Mouse (Mus musculus): ENCODE results near the gene Sox5. TPM values are rescaled to one million over a fixed set of nuclear protein-coding genes. Genes with fewer than 3 reads are reported as not detected.

Gene Sox5
- total and polyA plus RNA-seq, 3 experiments = 0.08 to 0.47 (median 0.46) TPM

DNA sequence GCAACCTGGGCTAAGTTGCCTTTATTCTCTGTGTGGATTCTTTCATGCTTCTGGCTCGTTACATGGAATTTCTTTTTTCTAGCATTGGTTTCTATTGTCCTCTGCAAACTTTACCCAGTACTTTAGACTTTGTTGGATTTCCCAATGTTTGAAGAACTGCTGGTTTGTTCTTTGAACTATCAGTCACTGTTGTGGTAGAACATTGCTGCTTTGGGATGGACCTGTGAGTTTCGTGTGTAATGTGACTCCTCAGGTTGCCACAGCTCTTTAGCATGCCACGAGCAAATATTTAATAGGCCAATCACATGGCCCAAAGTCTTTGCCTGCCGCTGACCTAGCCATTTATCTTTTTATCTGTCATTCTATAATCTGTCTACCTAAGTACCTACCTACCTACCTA is 470.0 kb downstream of the Sox5 start:
- no peaks in the 10 kb centered on the region for H3K4me1 ChIP-seq (ENCODE audit: control insufficient read depth in 1 of 2, insufficient read depth in 2 of 2)
- no peaks in the 10 kb centered on the region for H3K79me2 ChIP-seq (replicated peaks; ENCODE audit: control insufficient read depth, extremely low read depth, insufficient read depth, poor library complexity, severe bottlenecking)
- dilution Hi-C loops (cut with MboI; ENCODE audit: extremely low pct_ligation_motif_present, extremely low pct_unique_long_range_greater_than_20kb, low sequenced_read_pairs) (no loop called here), in situ Hi-C loops (cut with MboI; ENCODE audit: low pct_ligation_motif_present, low pct_unique_long_range_greater_than_20kb, low sequenced_read_pairs) (no loop called here)
- no peak overlapping the region for H3K27ac ChIP-seq (ENCODE audit: insufficient read depth, low read depth)
- H3K36me3 ChIP-seq (replicated peaks in 1 of 2; ENCODE audit: control insufficient read depth in 1 of 2, insufficient read depth in 1 of 2, low read length in 1 of 2) = no peaks in the 10 kb centered on the region
- TF ChIP-seq POLR2A (IDR thresholded peaks at IDR 0.05; ENCODE audit: low read depth, low read length) (no peak), NRF1 (IDR thresholded peaks at IDR 0.05; ENCODE audit: low read depth, low read length) (no peak), UBTF (IDR thresholded peaks at IDR 0.05; ENCODE audit: low read depth, low read length) (no peak), SMC3 (IDR thresholded peaks at IDR 0.05; ENCODE audit: low read depth, low read length) (no peak), MAX (IDR thresholded peaks at IDR 0.05; ENCODE audit: low read length) (no peak), IRF4 (IDR thresholded peaks at IDR 0.05; ENCODE audit: low read depth, low read length) (no peak), BHLHE40 (IDR thresholded peaks at IDR 0.05; ENCODE audit: low read depth, low read length) (no peak), SIN3A (IDR thresholded peaks at IDR 0.05; ENCODE audit: low read length) (no peak), GABPA (IDR thresholded peaks at IDR 0.05; ENCODE audit: insufficient replicate concordance, low read depth, low read length) (no peak)
- no peaks in the 10 kb centered on the region for H3K27me3 ChIP-seq (replicated peaks)
- H3K9ac ChIP-seq (ENCODE audit: insufficient read depth, low read depth) = no peak overlapping the region
- H3K9me3 ChIP-seq (replicated peaks; ENCODE audit: low read length) = no peaks in the 10 kb centered on the region
- DNase-seq (ENCODE audit: extremely low read depth) = no peak
- no peak overlapping the region for H3K4me2 ChIP-seq (ENCODE audit: insufficient read depth, low read depth, poor library complexity, severe bottlenecking)
- H3K4me3 ChIP-seq (replicated peaks in 1 of 3; ENCODE audit: low read depth in 2 of 3, low read length in 2 of 3, poor library complexity in 1 of 3) = no peak overlapping the region

- Histone ChIP-seq H3K4me3 (replicated peaks in 1 of 3; ENCODE audit: low read depth in 2 of 3, low read length in 2 of 3, poor library complexity in 1 of 3) (no peak overlapping the region), H3K36me3 (replicated peaks in 1 of 2; ENCODE audit: control insufficient read depth in 1 of 2, insufficient read depth in 1 of 2, low read length in 1 of 2) (no peaks in the 10 kb centered on the region), H3K27ac (ENCODE audit: insufficient read depth, low read depth) (no peak overlapping the region), H3K4me1 (ENCODE audit: control insufficient read depth in 1 of 2, insufficient read depth in 2 of 2) (no peaks in the 10 kb centered on the region), H3K27me3 (replicated peaks) (no peaks in the 10 kb centered on the region), H3K9ac (ENCODE audit: insufficient read depth, low read depth) (no peak overlapping the region), H3K79me2 (replicated peaks; ENCODE audit: control insufficient read depth, extremely low read depth, insufficient read depth, poor library complexity, severe bottlenecking) (no peaks in the 10 kb centered on the region), H3K4me2 (ENCODE audit: insufficient read depth, low read depth, poor library complexity, severe bottlenecking) (no peak overlapping the region), H3K9me3 (replicated peaks; ENCODE audit: low read length) (no peaks in the 10 kb centered on the region)
- in situ Hi-C loops (cut with MboI; ENCODE audit: low pct_ligation_motif_present, low pct_unique_long_range_greater_than_20kb, low sequenced_read_pairs) = no loop called here
- no peak for DNase-seq (ENCODE audit: extremely low read depth)
- dilution Hi-C loops (cut with MboI; ENCODE audit: extremely low pct_ligation_motif_present, extremely low pct_unique_long_range_greater_than_20kb, low sequenced_read_pairs) = no loop called here
- TF ChIP-seq POLR2AphosphoS2 (IDR thresholded peaks at IDR 0.05; ENCODE audit: low read depth, low read length) (no peak), PAX5 (IDR thresholded peaks at IDR 0.05; ENCODE audit: low read length) (no peak), NELFE (IDR thresholded peaks at IDR 0.05; ENCODE audit: low read depth, low read length) (no peak), RAD21 (IDR thresholded peaks at IDR 0.05; ENCODE audit: low read depth, low read length) (no peak), MEF2A (IDR thresholded peaks at IDR 0.05; ENCODE audit: borderline replicate concordance, low read depth, low read length) (no peak), USF1 (IDR thresholded peaks at IDR 0.05; ENCODE audit: low read depth, low read length) (no peak), ETS1 (conservative IDR thresholded peaks at IDR 0.05; ENCODE audit: low read depth, low read length) (no peak), ELF1 (IDR thresholded peaks at IDR 0.05; ENCODE audit: low read depth, low read length) (no peak), CHD1 (IDR thresholded peaks at IDR 0.05; ENCODE audit: low read depth, low read length) (no peak), ZC3H11A (IDR thresholded peaks at IDR 0.05; ENCODE audit: low read depth, low read length) (no peak), IRF4 (IDR thresholded peaks at IDR 0.05; ENCODE audit: low read depth, low read length) (no peak), UBTF (IDR thresholded peaks at IDR 0.05; ENCODE audit: low read depth, low read length) (no peak), TBP (conservative IDR thresholded peaks at IDR 0.05; ENCODE audit: low read depth, low read length) (no peak), GABPA (IDR thresholded peaks at IDR 0.05; ENCODE audit: insufficient replicate concordance, low read depth, low read length) (no peak), ZMIZ1 (IDR thresholded peaks at IDR 0.05; ENCODE audit: low read depth, low read length) (no peak), KAT2A (IDR thresholded peaks at IDR 0.05; ENCODE audit: insufficient replicate concordance, low read length) (no peak), JUND (conservative IDR thresholded peaks at IDR 0.05; ENCODE audit: low read depth, low read length) (no peak), E2F4 (IDR thresholded peaks at IDR 0.05; ENCODE audit: insufficient replicate concordance, low read depth, low read length) (no peak), ZNF384 (IDR thresholded peaks at IDR 0.05; ENCODE audit: low read depth, low read length) (no peak)
Measured at GRCm38 (mm10) chr6:144309171-144309570, 472.6 kb downstream of the Sox5 start.

All from CH12.LX (cell line).